Mouse (Mus musculus): Measurements from ENCODE around the gene Tmem115. TPM values are rescaled to one million over a fixed set of nuclear protein-coding genes. Genes with fewer than 3 reads are reported as not detected.

Tmem115 gene
- polyA plus RNA-seq, 2 experiments = 8.3 to 15.7 TPM

GRCm38 (mm10) chr9:107500708-107501286 lies 32.9 kb upstream of the Tmem115 start:
- H3K4me3 ChIP-seq (ENCODE audit: insufficient read depth in 1 of 2, low read depth in 2 of 2, low read length in 2 of 2) = no peak overlapping the region
- H3K9ac ChIP-seq (replicated peaks) = no peak overlapping the region
- no peak for TF ChIP-seq EP300 (IDR thresholded peaks at IDR 0.05; ENCODE audit: low read depth)
- TF ChIP-seq CTCF (IDR thresholded peaks at IDR 0.05; ENCODE audit: low read depth) = no peak
- no peaks in the 10 kb centered on the region for H3K9me3 ChIP-seq (ENCODE audit: control insufficient read depth, low read length)
- 63% methylated on average over 3 of the region's 3 CpGs for WGBS (ENCODE audit: insufficient replicate concordance)
- H3K4me2 ChIP-seq (ENCODE audit: low read depth) = no peak overlapping the region
- H3K4me1 ChIP-seq (replicated peaks; ENCODE audit: control insufficient read depth in 2 of 2, insufficient read depth in 2 of 2, low read length in 1 of 2) = peaks cover 9 to 13% of the 10 kb centered on the region in 2 experiments
- no peaks in the 10 kb centered on the region for H3K36me3 ChIP-seq (replicated peaks; ENCODE audit: control insufficient read depth, insufficient read depth, low read depth)
- DNase-seq (ENCODE audit: low read depth in 3 of 3, low spot score in 3 of 3) = no peak
- no peak for ATAC-seq (ENCODE audit: insufficient read depth)
- no peak overlapping the region for H3K27ac ChIP-seq
- H3K27me3 ChIP-seq (ENCODE audit: control insufficient read depth, insufficient read depth, low read length) = no peaks in the 10 kb centered on the region

GRCm38 (mm10) chr9:107502131-107502846 lies 31.5 kb upstream of the Tmem115 start:
- 63% methylated on average over 12 of the region's 12 CpGs for WGBS (ENCODE audit: insufficient replicate concordance)
- no peaks in the 10 kb centered on the region for H3K4me1 ChIP-seq (replicated peaks; ENCODE audit: control insufficient read depth in 2 of 2, insufficient read depth in 2 of 2, low read length in 1 of 2)
- no peaks in the 10 kb centered on the region for H3K27me3 ChIP-seq (ENCODE audit: control insufficient read depth, insufficient read depth, low read length)
- no peaks in the 10 kb centered on the region for H3K36me3 ChIP-seq (replicated peaks; ENCODE audit: control insufficient read depth, insufficient read depth, low read depth)
- H3K4me2 ChIP-seq (ENCODE audit: low read depth) = no peak overlapping the region
- H3K4me3 ChIP-seq (ENCODE audit: insufficient read depth in 1 of 2, low read depth in 2 of 2, low read length in 2 of 2) = no peak overlapping the region
- no peaks in the 10 kb centered on the region for H3K9me3 ChIP-seq (ENCODE audit: control insufficient read depth, low read length)
- DNase-seq (ENCODE audit: low read depth in 3 of 3, low spot score in 3 of 3) = no peak
- H3K9ac ChIP-seq (replicated peaks) = no peak overlapping the region
- TF ChIP-seq EP300 (IDR thresholded peaks at IDR 0.05; ENCODE audit: low read depth) = no peak
- TF ChIP-seq CTCF (IDR thresholded peaks at IDR 0.05; ENCODE audit: low read depth) = no peak
- H3K27ac ChIP-seq = no peak overlapping the region
- no peak for ATAC-seq (ENCODE audit: insufficient read depth)

DNA sequence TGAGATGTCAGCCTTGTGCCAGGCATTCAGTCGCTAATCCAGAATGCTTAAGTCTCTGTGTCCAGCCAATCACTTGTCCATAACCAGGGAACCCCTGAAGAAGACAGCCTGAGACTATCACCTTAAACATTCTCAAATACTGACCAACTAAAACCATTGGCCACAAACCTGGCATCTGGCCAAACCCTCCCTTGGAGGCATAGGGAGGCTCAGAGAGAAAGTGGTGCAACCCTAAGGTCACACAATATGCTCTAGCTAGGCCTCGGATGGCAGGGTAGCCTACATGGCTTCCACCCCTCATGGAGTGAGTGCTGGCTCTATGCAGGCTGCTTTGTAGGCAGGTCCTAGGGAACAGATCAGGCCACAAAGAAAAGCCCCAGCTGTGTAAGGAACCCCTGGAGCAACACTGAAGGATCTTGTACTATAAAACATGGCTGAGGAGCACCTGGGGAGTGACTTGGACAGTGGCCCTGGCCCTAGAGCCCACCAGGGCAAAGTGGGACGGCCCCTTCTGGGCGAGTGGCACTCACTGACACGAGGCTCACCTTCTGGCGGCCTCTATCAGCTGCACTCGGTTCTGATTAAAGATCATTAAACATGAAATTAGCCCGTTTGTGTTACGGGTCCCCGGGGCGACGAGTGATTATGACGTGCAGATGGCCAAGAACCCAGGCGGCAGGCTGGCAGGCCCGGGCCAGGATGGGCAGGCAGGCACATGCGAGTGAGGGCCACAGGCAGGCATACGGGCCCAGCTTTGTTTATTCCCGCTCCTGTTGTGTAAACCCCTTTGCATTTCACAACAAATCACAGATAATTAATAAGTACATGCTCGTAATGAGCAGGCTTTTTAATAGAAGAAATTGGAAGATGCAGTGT lies 28.8 kb upstream of the Tmem115 start:
- Histone ChIP-seq H3K4me1 (replicated peaks; ENCODE audit: control insufficient read depth in 2 of 2, insufficient read depth in 2 of 2, low read length in 1 of 2) (no peaks in the 10 kb centered on the region), H3K4me3 (ENCODE audit: insufficient read depth in 1 of 2, low read depth in 2 of 2, low read length in 2 of 2) (no peak overlapping the region), H3K4me2 (ENCODE audit: low read depth) (no peak overlapping the region), H3K27me3 (ENCODE audit: control insufficient read depth, insufficient read depth, low read length) (no peaks in the 10 kb centered on the region; the same call in 1 of the 2 replicates), H3K9ac (replicated peaks) (no peak overlapping the region), H3K9me3 (ENCODE audit: control insufficient read depth, low read length) (no peaks in the 10 kb centered on the region), H3K36me3 (replicated peaks; ENCODE audit: control insufficient read depth, insufficient read depth, low read depth) (no peaks in the 10 kb centered on the region), H3K27ac (no peak overlapping the region)
- 69% methylated on average over 19 of the region's 19 CpGs for WGBS (ENCODE audit: insufficient replicate concordance)
- no peak for ATAC-seq (ENCODE audit: insufficient read depth)
- DNase-seq (ENCODE audit: low read depth in 3 of 3, low spot score in 3 of 3) = no peak
- TF ChIP-seq CTCF (IDR thresholded peaks at IDR 0.05; ENCODE audit: low read depth) = no peak
- no peak for TF ChIP-seq EP300 (IDR thresholded peaks at IDR 0.05; ENCODE audit: low read depth)

GRCm38 (mm10) chr9:107508266-107508665 lies 25.5 kb upstream of the Tmem115 start:
- no peak overlapping the region for H3K4me2 ChIP-seq (ENCODE audit: low read depth)
- TF ChIP-seq CTCF (IDR thresholded peaks at IDR 0.05; ENCODE audit: low read depth) (no peak), EP300 (IDR thresholded peaks at IDR 0.05; ENCODE audit: low read depth) (no peak)
- H3K4me1 ChIP-seq (replicated peaks; ENCODE audit: control insufficient read depth in 2 of 2, insufficient read depth in 2 of 2, low read length in 1 of 2) = no peaks in the 10 kb centered on the region
- H3K4me3 ChIP-seq (ENCODE audit: insufficient read depth in 1 of 2, low read depth in 2 of 2, low read length in 2 of 2) = no peak overlapping the region
- no peaks in the 10 kb centered on the region for H3K9me3 ChIP-seq (ENCODE audit: control insufficient read depth, low read length)
- no peaks in the 10 kb centered on the region; the same call in 1 of the 2 replicates for H3K27me3 ChIP-seq (ENCODE audit: control insufficient read depth, insufficient read depth, low read length)
- H3K9ac ChIP-seq (replicated peaks) = no peak overlapping the region
- H3K27ac ChIP-seq = no peak overlapping the region
- 45% methylated on average over 10 of the region's 10 CpGs for WGBS (ENCODE audit: insufficient replicate concordance)
- ATAC-seq (ENCODE audit: insufficient read depth) (no peak), DNase-seq (ENCODE audit: low read depth in 3 of 3, low spot score in 3 of 3) (no peak)
- no peaks in the 10 kb centered on the region for H3K36me3 ChIP-seq (replicated peaks; ENCODE audit: control insufficient read depth, insufficient read depth, low read depth)

Data from liver, embryonic 14.5 days (tissue).